Mouse (Mus musculus) ES-E14 (cell line): ENCODE measurements at regions not wholly inside any gene's neighbourhood (a gene's known extent, or its start where the extent isn't known, plus 50 kb on each side); places are given as distances from the start of the nearest gene placed in this dataset.

Experiments used
- DNase-seq: peaks from one replicate; pipeline ENCODE4 v3.0.0-alpha.2; 2013; ENCODE audit warnings: low read depth, low spot score
- H3K27ac ChIP-seq: 2 replicates; pipeline ENCODE4 v1.5.1; 2012; ENCODE audit warnings: low read depth, mild to moderate bottlenecking, low read length, moderate library complexity, mixed read lengths; ENCODE audit not compliant: poor library complexity, insufficient read depth, severe bottlenecking
- H3K36me3 ChIP-seq: 2 replicates; pipeline ENCODE4 v1.6.1; 2012; ENCODE audit warnings: mild to moderate bottlenecking, low read length, moderate library complexity, mixed read lengths; ENCODE audit not compliant: control insufficient read depth, poor library complexity, insufficient read depth, severe bottlenecking
- H3K4me1 ChIP-seq, 2 experiments: fragments of 150-350 bp in 1 of 2; sonication (generic) in 1 of 2; 2 replicates each; pipeline ENCODE4 v1.6.1; 2012; ENCODE audit warnings: low read length in 2 of 2, mild to moderate bottlenecking in 1 of 2, mixed read lengths in 1 of 2; ENCODE audit not compliant: control insufficient read depth in 2 of 2, insufficient read depth in 2 of 2, poor library complexity in 1 of 2
- H3K4me3 ChIP-seq, 2 experiments: fragments of 150-350 bp in 1 of 2; sonication (generic) in 1 of 2; 2 replicates each; pipeline ENCODE4 v1.5.1; 2012; ENCODE audit warnings: low read length in 2 of 2, low read depth in 1 of 2, mild to moderate bottlenecking in 1 of 2, mixed read lengths in 1 of 2; ENCODE audit not compliant: insufficient read depth in 1 of 2, poor library complexity in 1 of 2, severe bottlenecking in 1 of 2
- H3K9ac ChIP-seq: 2 replicates; pipeline ENCODE4 v1.6.1; 2012; ENCODE audit warnings: low read depth, mild to moderate bottlenecking, low read length, mixed read lengths; ENCODE audit not compliant: poor library complexity, insufficient read depth, severe bottlenecking
- H3K9me3 ChIP-seq: fragments of 150-350 bp; sonication (generic); 2 replicates; pipeline ENCODE4 v1.6.1; 2012; ENCODE audit warnings: low read depth, mild to moderate bottlenecking, low read length; ENCODE audit not compliant: control insufficient read depth, insufficient read depth
- CHD2 ChIP-seq: IDR thresholded peaks from 2 replicates; pipeline ENCODE4 v1.6.1; 2014; ENCODE audit warnings: mild to moderate bottlenecking, low read depth, low read length, inconsistent platforms
- HCFC1 ChIP-seq: IDR thresholded peaks from 2 replicates; pipeline ENCODE4 v1.6.1; 2012; ENCODE audit warnings: low read length, inconsistent platforms, borderline replicate concordance; ENCODE audit not compliant: insufficient read depth
- MAFK ChIP-seq: IDR thresholded peaks from 2 replicates; pipeline ENCODE4 v1.6.1; 2014; ENCODE audit warnings: mild to moderate bottlenecking, low read depth, low read length, inconsistent platforms; ENCODE audit not compliant: insufficient read depth
- ZC3H11A ChIP-seq: IDR thresholded peaks from 2 replicates; pipeline ENCODE4 v1.6.1; 2012; ENCODE audit warnings: low read depth, mild to moderate bottlenecking, inconsistent platforms, low read length, borderline replicate concordance
- ZNF384 ChIP-seq: IDR thresholded peaks from 2 replicates; pipeline ENCODE4 v1.6.1; 2012; ENCODE audit warnings: low read depth, low read length, inconsistent platforms
- in situ Hi-C, 2 experiments: fragments of 600-800 bp; cut with MboI; formaldehyde crosslinking; loops; one replicate each; pipeline ENCODE4 v1.15.1; 2025; ENCODE audit warnings: low sequenced_read_pairs in 2 of 2, inconsistent platforms in 1 of 2; ENCODE audit not compliant: unreplicated experiment in 2 of 2

GRCm38 (mm10) chr8:126847664-126848353 lies 97.8 kb downstream of the Tomm20 start:
- no peak overlapping the region for H3K27ac ChIP-seq
- DNase-seq = no peak
- H3K4me1 ChIP-seq = peaks cover 0 to under 1% of the 10 kb centered on the region in 2 experiments; a peak in 1 of 4 replicates
- in situ Hi-C loops = no loop called here
- no peaks in the 10 kb centered on the region for H3K9me3 ChIP-seq
- H3K36me3 ChIP-seq = no peaks in the 10 kb centered on the region
- H3K4me3 ChIP-seq = no peak overlapping the region
- no peak for TF ChIP-seq MAFK
- TF ChIP-seq ZNF384 = no peak
- no peak for TF ChIP-seq ZC3H11A
- no peak for TF ChIP-seq CHD2
- no peak for TF ChIP-seq HCFC1
- H3K9ac ChIP-seq = no peak overlapping the region

- Histone ChIP-seq H3K9ac (no peak overlapping the region), H3K27ac (no peak overlapping the region), H3K4me3 (no peak overlapping the region), H3K36me3 (no peaks in the 10 kb centered on the region), H3K4me1 (no peaks in the 10 kb centered on the region), H3K9me3 (no peaks in the 10 kb centered on the region)
- DNase-seq = no peak
- TF ChIP-seq CHD2 = no peak
- TF ChIP-seq HCFC1 = no peak
- TF ChIP-seq MAFK = no peak
- TF ChIP-seq ZC3H11A = no peak
- no peak for TF ChIP-seq ZNF384
- in situ Hi-C loops = no loop called here
These were observed 99.5 kb downstream of the Tomm20 start for GRCm38 (mm10) chr8:126846188-126846565.

GRCm38 (mm10) chr8:126845530-126846187 lies 100.0 kb downstream of the Tomm20 start:
- Histone ChIP-seq H3K9ac (no peak overlapping the region), H3K36me3 (no peaks in the 10 kb centered on the region), H3K9me3 (no peaks in the 10 kb centered on the region), H3K4me3 (no peak overlapping the region), H3K27ac (no peak overlapping the region), H3K4me1 (no peaks in the 10 kb centered on the region)
- in situ Hi-C loops = no loop called here
- DNase-seq = no peak
- TF ChIP-seq MAFK (no peak), ZNF384 (no peak), HCFC1 (no peak), CHD2 (no peak), ZC3H11A (no peak)

- Histone ChIP-seq H3K9me3 (no peaks in the 10 kb centered on the region), H3K27ac (no peak overlapping the region), H3K4me1 (peaks cover 0 to 2% of the 10 kb centered on the region in 2 experiments; a peak in 2 of 4 replicates), H3K36me3 (no peaks in the 10 kb centered on the region), H3K4me3 (no peak overlapping the region), H3K9ac (no peak overlapping the region)
- no peak for TF ChIP-seq HCFC1
- TF ChIP-seq ZC3H11A = no peak
- no peak for TF ChIP-seq CHD2
- TF ChIP-seq MAFK = no peak
- no peak for TF ChIP-seq ZNF384
- DNase-seq = no peak
- in situ Hi-C loops = no loop called here
These were observed 101.0 kb downstream of the Tomm20 start for GRCm38 (mm10) chr8:126844627-126845026.
